Mouse (Mus musculus): ENCODE data around the gene Spata45.
"Not testable (repeated sequence)": the region's sequence is repeated elsewhere in the genome, so short reads cannot be mapped to it uniquely, and the experiment has no call there.

GRCm38 (mm10) chr1:191030922-191031425 lies 5.5 kb upstream of the Spata45 start:
- TF ChIP-seq CHD2 (IDR thresholded peaks at IDR 0.05; ENCODE audit: low read depth, low read length); ZC3H11A (IDR thresholded peaks at IDR 0.05; ENCODE audit: borderline replicate concordance, low read depth, low read length); HCFC1 (IDR thresholded peaks at IDR 0.05; ENCODE audit: borderline replicate concordance, insufficient read depth, low read length): not testable (repeated sequence)
